Mouse (Mus musculus) limb, embryonic 14.5 days (tissue): Measurements from ENCODE around the gene Tex13b. TPM values are rescaled to one million over a fixed set of nuclear protein-coding genes. Genes with fewer than 3 reads are reported as not detected.
"Not testable (repeated sequence)": the region's sequence is repeated elsewhere in the genome, so short reads cannot be mapped to it uniquely, and the experiment has no call there.

Experiments
- ATAC-seq: fragments of 200-750 bp; cut with Nextera tagmentation; 2 replicates; pipeline ENCODE4 v1.8.0; 2017; ENCODE audit warnings: low read depth, moderate number of reproducible peaks, moderate TSS enrichment; ENCODE audit not compliant: low FRiP score
- DNase-seq: peaks from one replicate; pipeline ENCODE4 v3.0.0-alpha.2; 2015; ENCODE audit warnings: low spot score
- H3K27ac ChIP-seq: fragments of 300-500 bp; sonication (generic); replicated peaks from 2 replicates; pipeline ENCODE4 v1.5.1; 2014; ENCODE audit warnings: low read depth, mild to moderate bottlenecking, low read length, moderate library complexity, mixed read lengths
- H3K27me3 ChIP-seq: fragments of 300-500 bp; sonication (generic); 2 replicates; pipeline ENCODE4 v1.6.1; 2014; ENCODE audit warnings: low read length, mixed read lengths; ENCODE audit not compliant: control insufficient read depth, insufficient read depth
- H3K36me3 ChIP-seq: fragments of 300-500 bp; sonication (generic); 2 replicates; pipeline ENCODE4 v1.6.1; 2014; ENCODE audit warnings: mild to moderate bottlenecking, low read length, moderate library complexity, mixed read lengths; ENCODE audit not compliant: control insufficient read depth, insufficient read depth
- H3K4me1 ChIP-seq: fragments of 300-500 bp; sonication (generic); 2 replicates; pipeline ENCODE4 v1.6.1; 2014; ENCODE audit warnings: antibody characterized with exemption, low read length, mixed read lengths; ENCODE audit not compliant: control insufficient read depth, insufficient read depth
- H3K4me2 ChIP-seq: fragments of 300-500 bp; sonication (generic); replicated peaks from 2 replicates; pipeline ENCODE4 v1.6.1; 2014; ENCODE audit warnings: low read depth, mild to moderate bottlenecking, low read length, moderate library complexity; ENCODE audit not compliant: severe bottlenecking
- H3K4me3 ChIP-seq: fragments of 300-500 bp; sonication (generic); replicated peaks from 2 replicates; pipeline ENCODE4 v1.5.1; 2014; ENCODE audit warnings: low read length
- H3K9ac ChIP-seq: fragments of 300-500 bp; sonication (generic); 2 replicates; pipeline ENCODE4 v1.6.1; 2014; ENCODE audit warnings: mild to moderate bottlenecking, low read depth, low read length, moderate library complexity; ENCODE audit not compliant: severe bottlenecking
- H3K9me3 ChIP-seq: fragments of 300-500 bp; sonication (generic); 2 replicates; pipeline ENCODE4 v1.6.1; 2016; ENCODE audit warnings: low read length; ENCODE audit not compliant: control insufficient read depth
- POLR2A ChIP-seq: fragments of 200-500 bp; IDR thresholded peaks from 2 replicates; pipeline ENCODE4 v1.8.0; 2012; ENCODE audit warnings: inconsistent platforms, mild to moderate bottlenecking, moderate library complexity, borderline replicate concordance; ENCODE audit not compliant: insufficient read depth, insufficient read length; ENCODE audit errors: extremely low read depth
- WGBS: fragments of 180-500 bp; shearing (Covaris S2); extraction: QIAGEN DNeasy Blood & Tissue Kit; methylation state at CpG from one replicate; pipeline ENCODE4 v1.1.7; 2014; 5-methylcytosine and 5-hydroxymethylcytosine counted together
- polyA plus RNA-seq, 2 experiments: library from polyadenylated mRNA; depleted of rRNA in 1 of 2; stranded (reverse) in 1 of 2; unstranded in 1 of 2; fragments of >200 nt; fragmentation: Nextera tagmentation in 1 of 2; extraction: Ambion mirVana in 1 of 2; gene quantifications; 2 replicates each; pipeline versions ENCODE4 v1.2.1 to v1.2.3; 2012 to 2014

Tex13b gene
- polyA plus RNA-seq (2012; rRNA removed) (not detected in 2 replicates), polyA plus RNA-seq (2014; fragmentation: Nextera tagmentation; extraction: Ambion mirVana) (not detected in 2 replicates)

DNA sequence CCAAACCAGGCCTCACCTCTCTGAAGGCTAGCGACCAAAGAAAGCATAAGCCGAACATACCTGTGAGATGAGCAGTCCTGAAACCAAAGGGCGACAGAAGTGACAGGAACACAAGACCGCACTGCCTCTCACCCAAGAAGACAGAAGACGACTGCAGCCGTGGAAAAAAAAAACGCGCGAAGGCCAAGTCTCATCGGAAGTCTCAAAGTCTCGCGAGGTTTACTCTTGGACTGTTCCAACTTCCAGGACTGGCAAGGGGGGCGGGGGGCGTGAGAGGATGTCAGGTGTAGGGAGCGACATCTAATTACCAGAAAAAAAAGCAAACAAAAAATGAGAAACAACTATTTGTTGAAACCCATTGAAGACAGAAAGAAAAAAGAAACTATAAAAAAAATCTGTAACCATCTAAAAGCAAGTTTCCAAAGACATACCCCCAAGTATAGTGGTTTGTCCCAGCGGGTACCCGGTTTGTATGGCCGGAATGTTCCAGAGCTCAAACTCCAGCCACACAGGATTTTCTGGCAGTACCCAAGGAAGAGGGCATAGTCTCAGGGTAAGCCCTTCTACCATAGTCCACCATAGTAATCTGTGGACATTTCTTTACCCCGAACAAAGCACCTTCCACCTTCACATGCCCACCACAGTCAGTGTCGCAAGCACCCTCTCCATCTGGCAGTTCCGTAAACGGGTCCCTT is at the start of gene Tex13b:
Gene Tex13b (minus strand): TSS at position 122 of the 695 bp plus-strand sequence.
- Histone ChIP-seq H3K9me3 (no peaks in the 10 kb centered on the region), H3K27ac (no peak within 1 kb of the TSS), H3K4me2 (no peak within 1 kb of the TSS), H3K9ac (no peak within 1 kb of the TSS), H3K4me1 (no peaks in the 10 kb centered on the region), H3K36me3 (no peaks in the 10 kb centered on the region), H3K4me3 (no peak within 1 kb of the TSS), H3K27me3 (no peaks in the 10 kb centered on the region)
- 95% methylated on average over 22 of the region's 22 CpGs for WGBS
- DNase-seq (no peak), ATAC-seq (no peak)
- no peak for TF ChIP-seq POLR2A

DNA sequence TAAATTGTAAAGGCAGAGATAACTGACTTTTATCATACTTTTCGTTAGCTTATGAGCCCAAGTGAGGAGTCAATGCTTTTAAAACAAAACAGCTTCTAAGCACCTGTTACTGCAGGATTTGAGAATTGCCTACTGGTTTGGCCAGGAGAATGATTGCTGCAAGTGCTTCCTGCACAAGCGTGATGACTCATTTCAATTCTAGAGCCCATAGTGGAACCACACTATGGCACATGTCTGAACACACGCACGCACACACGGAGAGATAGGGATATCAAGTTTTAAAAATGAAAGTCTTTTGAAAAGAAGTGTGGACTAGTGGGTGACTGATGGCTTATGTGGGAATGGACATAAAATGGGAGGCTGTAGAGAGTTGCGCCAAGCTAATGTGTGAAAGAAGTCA is 49.5 kb upstream of the Tex13b start:
- no peak for ATAC-seq
- no peak overlapping the region for H3K9ac ChIP-seq
- no peaks in the 10 kb centered on the region for H3K27me3 ChIP-seq
- no peak overlapping the region for H3K27ac ChIP-seq
- H3K4me3 ChIP-seq = no peak overlapping the region
- no peak overlapping the region for H3K4me2 ChIP-seq
- no peak for TF ChIP-seq POLR2A
- WGBS = 91% methylated on average over 6 of the region's 6 CpGs
- no peaks in the 10 kb centered on the region for H3K36me3 ChIP-seq
- no peaks in the 10 kb centered on the region for H3K9me3 ChIP-seq
- no peak for DNase-seq
- H3K4me1 ChIP-seq = no peaks in the 10 kb centered on the region

DNA sequence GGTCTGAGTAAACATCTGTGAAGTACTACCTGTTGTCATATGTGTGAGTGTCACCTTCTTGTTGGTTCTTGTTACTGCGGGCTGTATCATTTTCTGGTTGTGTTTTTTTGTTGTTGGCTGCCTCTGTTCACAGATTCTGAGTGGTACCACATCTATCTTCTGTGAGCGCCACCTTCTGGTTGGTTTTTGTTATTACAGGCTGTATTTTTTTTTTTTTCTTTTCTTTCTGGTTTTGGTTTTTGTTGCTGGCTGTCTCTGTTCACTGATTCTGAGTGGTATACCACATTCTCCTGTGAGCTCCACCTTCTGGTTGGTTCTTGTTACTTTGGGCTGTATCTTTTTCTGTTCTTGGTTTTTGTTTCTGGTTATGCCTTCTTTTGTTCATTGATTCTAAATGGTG is 44.2 kb upstream of the Tex13b start:
- Histone ChIP-seq H3K36me3 (no peaks in the 10 kb centered on the region), H3K4me1 (no peaks in the 10 kb centered on the region), H3K9ac (no peak overlapping the region), H3K27me3 (no peaks in the 10 kb centered on the region), H3K4me2 (no peak overlapping the region), H3K4me3 (no peak overlapping the region), H3K27ac (no peak overlapping the region), H3K9me3 (no peaks in the 10 kb centered on the region)
- DNase-seq (peak; percentile 28), ATAC-seq (no peak)
- no peak for TF ChIP-seq POLR2A
- WGBS = 37% methylated on average over 2 of the region's 2 CpGs

DNA sequence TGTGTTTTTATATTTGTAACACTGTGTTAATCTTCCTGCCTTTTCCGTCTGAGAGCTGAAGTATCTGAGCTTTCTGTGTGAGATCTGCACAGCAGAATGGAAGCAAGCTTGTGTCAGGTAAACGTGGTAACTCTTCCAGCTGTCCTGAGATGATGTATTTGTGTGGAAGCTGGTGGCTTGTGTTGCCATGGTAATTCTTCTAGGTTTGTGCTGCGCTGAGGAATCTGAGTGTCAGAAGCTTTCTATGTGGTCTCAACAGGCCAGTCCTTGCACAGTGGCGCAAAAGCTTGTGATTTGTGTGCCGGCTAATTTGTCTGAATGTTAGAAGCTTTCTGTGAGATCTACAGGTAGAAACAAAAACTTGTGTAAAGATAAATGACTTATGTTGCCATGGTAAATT is 43.8 kb upstream of the Tex13b start:
- H3K27ac ChIP-seq, H3K9ac ChIP-seq, H3K36me3 ChIP-seq, H3K27me3 ChIP-seq, H3K4me1 ChIP-seq, H3K4me3 ChIP-seq, H3K4me2 ChIP-seq, H3K9me3 ChIP-seq, ATAC-seq, DNase-seq: not testable (repeated sequence)
- WGBS = 60% methylated on average over 5 of the region's 5 CpGs

DNA sequence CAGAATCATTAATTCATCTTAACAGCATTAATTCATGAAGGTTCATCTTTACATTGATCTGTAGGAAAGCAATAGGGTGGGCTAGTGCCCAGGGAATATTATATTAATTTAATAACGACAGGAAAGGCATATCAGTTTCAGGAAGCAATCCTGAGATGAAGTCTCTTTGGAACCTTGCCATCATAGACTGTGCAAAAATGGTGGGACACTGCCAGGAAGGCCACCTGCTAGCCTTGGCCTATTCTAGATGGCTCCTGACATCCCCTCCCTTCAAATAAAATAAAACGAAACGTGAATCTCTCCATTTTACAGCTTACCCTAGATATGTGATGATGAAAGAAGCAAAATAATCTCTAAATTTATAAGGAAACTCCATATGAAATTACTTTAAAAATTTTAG is 41.3 kb upstream of the Tex13b start:
- Histone ChIP-seq H3K36me3 (no peaks in the 10 kb centered on the region), H3K4me3 (no peak overlapping the region), H3K27ac (no peak overlapping the region), H3K9me3 (no peaks in the 10 kb centered on the region), H3K4me2 (no peak overlapping the region), H3K27me3 (no peaks in the 10 kb centered on the region), H3K4me1 (no peaks in the 10 kb centered on the region), H3K9ac (no peak overlapping the region)
- no peak for TF ChIP-seq POLR2A
- ATAC-seq = no peak
- DNase-seq = no peak
- WGBS = 73% methylated on average over 3 of the region's 3 CpGs

DNA sequence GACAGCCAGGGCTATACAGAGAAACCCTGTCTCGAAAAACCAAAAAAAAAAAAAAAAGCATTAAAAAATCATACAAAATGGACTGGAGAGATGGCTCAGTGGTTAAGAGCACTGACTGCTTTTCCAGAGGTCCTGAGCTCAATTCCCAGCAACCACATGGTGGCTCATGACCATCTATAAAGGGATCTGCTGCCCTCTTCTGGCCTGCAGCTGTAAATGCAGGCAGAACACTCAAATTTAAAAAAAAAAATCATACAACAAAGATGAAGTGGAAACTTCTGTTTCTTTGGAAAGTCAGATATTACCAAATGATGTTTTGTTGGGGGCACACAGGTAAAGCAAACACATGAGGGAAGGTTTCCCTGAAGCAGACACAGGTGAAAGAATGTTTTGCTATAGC is 32.2 kb upstream of the Tex13b start:
- not testable (repeated sequence) for DNase-seq, ATAC-seq, H3K4me3 ChIP-seq, H3K9ac ChIP-seq, H3K4me1 ChIP-seq, H3K4me2 ChIP-seq, H3K27me3 ChIP-seq, H3K27ac ChIP-seq, H3K36me3 ChIP-seq, H3K9me3 ChIP-seq
- 100% methylated on average over 1 of the region's 1 CpGs for WGBS
